Mouse (Mus musculus) megakaryocyte, embryonic 14.5 days (primary cell): ENCODE results near the gene Ahnak.

Experiments used
- FLI1 ChIP-seq: IDR thresholded peaks from 2 replicates; pipeline ENCODE4 v1.6.1; 2012; ENCODE audit warnings: low read length, inconsistent platforms, mixed read lengths
- GATA1 ChIP-seq: IDR thresholded peaks from 3 replicates; pipeline ENCODE4 v1.6.1; 2012; ENCODE audit warnings: mixed read lengths, low read length, inconsistent platforms, borderline replicate concordance

- no peak for TF ChIP-seq GATA1
- no peak for TF ChIP-seq FLI1
These were observed 8.5 kb downstream of the Ahnak start for GRCm38 (mm10) chr19:8997546-8997945.
